Mouse (Mus musculus) hindbrain, embryonic 15.5 days (tissue): ENCODE measurements around the gene Ccdc73. TPM values are rescaled to one million over a fixed set of nuclear protein-coding genes. Genes with fewer than 3 reads are reported as not detected.
"Not testable (repeated sequence)": the region's sequence is repeated elsewhere in the genome, so short reads cannot be mapped to it uniquely, and the experiment has no call there.

Experiments
- ATAC-seq: fragments of 200-750 bp; cut with Nextera tagmentation; 2 replicates; pipeline ENCODE4 v1.8.0; 2017; ENCODE audit warnings: low read depth, moderate number of reproducible peaks, moderate TSS enrichment; ENCODE audit not compliant: low FRiP score
- H3K27ac ChIP-seq: fragments of 300-500 bp; sonication (generic); replicated peaks from 2 replicates; pipeline ENCODE4 v1.5.1; 2015; ENCODE audit warnings: mild to moderate bottlenecking, inconsistent platforms
- H3K27me3 ChIP-seq: fragments of 300-500 bp; sonication (generic); 2 replicates; pipeline ENCODE4 v1.6.1; 2015; ENCODE audit warnings: control low read depth, inconsistent platforms
- H3K36me3 ChIP-seq: fragments of 300-500 bp; sonication (generic); 2 replicates; pipeline ENCODE4 v1.6.1; 2015; ENCODE audit warnings: control low read depth, inconsistent platforms
- H3K4me1 ChIP-seq: fragments of 300-500 bp; sonication (generic); replicated peaks from 2 replicates; pipeline ENCODE4 v1.6.1; 2015; ENCODE audit warnings: control low read depth, inconsistent platforms
- H3K4me2 ChIP-seq: fragments of 300-500 bp; sonication (generic); 2 replicates; pipeline ENCODE4 v1.6.1; 2015; ENCODE audit warnings: moderate library complexity, mild to moderate bottlenecking, inconsistent platforms
- H3K4me3 ChIP-seq: fragments of 300-500 bp; sonication (generic); 2 replicates; pipeline ENCODE4 v1.5.1; 2015; ENCODE audit warnings: mild to moderate bottlenecking, inconsistent platforms
- H3K9ac ChIP-seq: fragments of 300-500 bp; sonication (generic); 2 replicates; pipeline ENCODE4 v1.6.1; 2015; ENCODE audit warnings: inconsistent platforms
- H3K9me3 ChIP-seq: fragments of 300-500 bp; sonication (generic); 2 replicates; pipeline ENCODE4 v1.6.1; 2016; ENCODE audit warnings: control low read depth, inconsistent platforms
- WGBS: fragments of 180-500 bp; shearing (Covaris S2); methylation state at CpG from one replicate; pipeline ENCODE4 v1.1.7; 2015; 5-methylcytosine and 5-hydroxymethylcytosine counted together
- polyA plus RNA-seq: library from polyadenylated mRNA; unstranded; fragments of >200 nt; fragmentation: Nextera tagmentation; extraction: Ambion mirVana; gene quantifications from 2 replicates; pipeline ENCODE4 v1.2.1, GENCODE M21; 2015

Gene Ccdc73
- polyA plus RNA-seq, 1 experiment from 2014 or later = 4.5 TPM

GRCm38 (mm10) chr2:105016967-105017287 lies 149.3 kb downstream of the Ccdc73 start, which contains the start of gene Eif3m:
Gene Eif3m, minus strand, starts transcription at chr2:105017080.
- under 1% methylated on average over 25 of the region's 25 CpGs for WGBS
- Histone ChIP-seq H3K9me3 (no peaks in the 10 kb centered on the region), H3K4me3 (peak within 1 kb of the TSS; percentile 75), H3K4me2 (peak within 1 kb of the TSS; percentile 83), H3K27me3 (no peaks in the 10 kb centered on the region), H3K27ac (peak within 1 kb of the TSS; percentile 81), H3K9ac (peak within 1 kb of the TSS; percentile 76), H3K4me1 (peaks cover 18% of the 10 kb centered on the region), H3K36me3 (peaks cover 14% of the 10 kb centered on the region)
- ATAC-seq = peak; percentile 100

- H3K36me3 ChIP-seq = peaks cover 6% of the 10 kb centered on the region
- H3K4me1 ChIP-seq = peaks cover 18% of the 10 kb centered on the region
- 0 out of 2 replicates have a peak overlapping the region, but pooled peaks have one; percentile 75 for H3K4me3 ChIP-seq
- WGBS = 79% methylated on average over 3 of the region's 3 CpGs
- ATAC-seq = no peak
- H3K4me2 ChIP-seq = peak overlapping the region; percentile 83; the same call in 1 of the 2 replicates
- no peaks in the 10 kb centered on the region for H3K27me3 ChIP-seq
- no peak overlapping the region for H3K27ac ChIP-seq
- H3K9ac ChIP-seq = no peak overlapping the region
- H3K9me3 ChIP-seq = no peaks in the 10 kb centered on the region
These were observed 150.2 kb downstream of the Ccdc73 start for GRCm38 (mm10) chr2:105017802-105018201.

DNA sequence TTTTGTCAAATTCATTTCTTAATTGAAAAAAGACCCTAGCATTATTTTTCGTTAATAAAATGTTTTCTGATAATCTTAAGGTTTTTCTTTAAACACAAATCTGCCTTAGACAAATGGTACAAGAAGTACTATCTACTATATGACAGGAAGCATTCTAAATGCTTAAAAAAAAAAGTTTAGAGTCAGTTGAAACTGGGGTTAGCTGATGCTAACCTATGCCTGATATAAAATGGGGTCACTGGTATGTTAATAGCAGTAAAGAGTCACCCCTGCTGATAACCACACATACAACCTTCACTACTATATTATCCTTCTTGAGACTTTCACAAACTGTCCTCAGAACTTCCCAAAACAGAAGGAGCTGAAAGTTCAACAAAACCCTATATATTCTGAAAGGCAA lies 151.9 kb downstream of the Ccdc73 start:
- no peak for ATAC-seq

DNA sequence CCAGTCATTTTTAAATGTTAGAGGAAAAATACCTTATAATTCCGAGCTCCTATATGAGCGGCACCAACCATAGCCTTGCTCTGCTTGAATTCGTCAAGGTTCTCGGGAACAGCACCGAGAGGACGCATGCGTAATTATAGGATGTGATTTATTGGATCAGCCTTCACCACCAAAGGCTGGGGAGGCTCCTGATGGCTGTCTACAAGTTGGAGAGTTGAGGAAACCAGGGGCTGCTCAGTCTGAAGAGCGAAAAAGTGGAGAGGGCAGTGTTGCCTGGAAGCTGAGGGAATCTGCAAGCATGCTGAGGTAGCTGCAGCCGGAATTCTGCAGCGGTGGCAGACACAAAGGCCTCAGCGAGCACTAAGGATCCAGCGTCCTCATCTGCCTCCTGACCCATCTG lies 153.7 kb downstream of the Ccdc73 start:
- H3K9ac ChIP-seq = no peak overlapping the region
- H3K4me1 ChIP-seq = peaks cover 6% of the 10 kb centered on the region; the same call in 1 of the 2 replicates
- no peaks in the 10 kb centered on the region for H3K36me3 ChIP-seq
- no peak overlapping the region for H3K27ac ChIP-seq
- H3K4me3 ChIP-seq = no peak overlapping the region
- no peak for ATAC-seq
- H3K27me3 ChIP-seq = no peaks in the 10 kb centered on the region
- no peaks in the 10 kb centered on the region for H3K9me3 ChIP-seq
- 76% methylated on average over 12 of the region's 12 CpGs for WGBS
- no peak overlapping the region for H3K4me2 ChIP-seq

More for the DNA sequence above, 151.9 kb downstream of the Ccdc73 start:
- Histone ChIP-seq H3K27ac (no peak overlapping the region), H3K4me3 (no peak overlapping the region), H3K4me2 (no peak overlapping the region), H3K27me3 (no peaks in the 10 kb centered on the region), H3K9ac (no peak overlapping the region), H3K36me3 (no peaks in the 10 kb centered on the region), H3K4me1 (peaks cover 18% of the 10 kb centered on the region), H3K9me3 (no peaks in the 10 kb centered on the region)
- WGBS = 92% methylated on average over 1 of the region's 1 CpGs

DNA sequence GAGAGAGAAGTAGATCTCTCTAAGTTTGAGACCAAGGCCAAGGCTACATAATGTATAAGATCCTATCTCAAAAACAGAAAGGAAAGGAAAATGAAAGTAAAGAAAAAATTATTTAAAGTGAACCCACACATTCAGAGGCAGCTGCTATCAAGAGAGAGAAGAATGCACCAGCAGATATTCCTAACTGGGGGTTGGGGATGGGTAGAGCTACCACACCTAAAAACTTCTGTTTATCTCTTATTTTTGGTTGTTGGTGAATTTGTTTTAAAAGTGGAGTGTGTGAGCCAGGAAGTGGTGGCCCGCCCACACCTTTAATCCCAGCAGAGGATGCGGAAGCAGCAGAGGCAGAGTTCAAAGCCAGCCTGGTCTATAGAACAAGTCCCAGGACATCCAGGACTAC lies 154.2 kb downstream of the Ccdc73 start:
- 94% methylated on average over 2 of the region's 2 CpGs for WGBS

DNA sequence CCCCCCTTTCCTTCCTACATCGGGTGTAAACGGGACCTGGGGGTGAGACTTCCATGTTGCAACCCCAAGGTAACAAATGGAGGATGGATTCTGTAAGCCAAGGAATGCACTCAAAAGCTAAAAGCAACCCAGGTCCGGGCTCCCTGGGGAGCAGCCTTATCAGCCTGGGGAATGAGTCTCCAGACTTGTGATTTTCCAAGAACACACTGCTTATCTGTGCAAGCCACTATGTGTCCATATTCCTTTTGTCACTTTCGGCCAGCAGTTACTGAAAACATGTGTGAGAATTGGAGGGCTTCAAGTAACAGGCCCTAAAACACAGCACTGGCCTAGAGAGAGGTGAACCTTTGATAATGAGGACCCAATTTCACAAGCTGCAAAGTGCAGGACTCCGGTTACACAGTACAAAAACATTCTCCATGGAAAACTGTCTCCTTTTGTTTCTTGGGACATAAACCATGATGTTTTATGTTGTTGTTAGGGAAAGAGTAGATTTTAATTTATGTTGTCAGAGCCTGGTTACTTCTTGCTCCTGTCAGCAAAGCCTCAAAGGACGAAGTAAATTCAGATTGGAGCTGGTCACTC lies 155.5 kb downstream of the Ccdc73 start:
- WGBS = 84% methylated on average over 6 of the region's 6 CpGs
- no peak for ATAC-seq

More for the DNA sequence above, 154.2 kb downstream of the Ccdc73 start:
- H3K4me2 ChIP-seq = no peak overlapping the region
- no peaks in the 10 kb centered on the region for H3K9me3 ChIP-seq
- no peak overlapping the region for H3K27ac ChIP-seq
- no peak overlapping the region for H3K4me3 ChIP-seq
- ATAC-seq = no peak
- H3K4me1 ChIP-seq = peaks cover 6% of the 10 kb centered on the region; the same call in 1 of the 2 replicates
- H3K36me3 ChIP-seq = no peaks in the 10 kb centered on the region
- H3K27me3 ChIP-seq = no peaks in the 10 kb centered on the region
- H3K9ac ChIP-seq = no peak overlapping the region

DNA sequence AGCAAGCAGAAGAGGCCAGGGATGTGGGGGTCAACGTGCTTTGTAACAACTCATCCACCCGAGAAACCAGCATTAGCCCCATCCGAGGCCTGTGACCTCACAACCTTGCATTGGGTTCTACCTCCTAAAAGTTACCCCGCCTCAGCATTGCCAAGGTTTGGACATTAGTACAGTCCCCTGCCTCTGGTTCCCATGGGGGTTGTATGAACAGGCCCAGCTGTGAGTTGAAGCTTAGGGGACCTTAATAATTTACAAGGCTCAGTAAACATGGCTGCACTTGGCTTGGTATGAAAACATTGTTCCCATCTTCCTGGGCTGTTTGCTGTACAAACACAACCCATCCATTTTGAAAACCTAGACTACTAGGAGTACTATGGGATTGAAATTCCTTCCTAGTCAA lies 156.2 kb downstream of the Ccdc73 start:
- Histone ChIP-seq H3K27ac (no peak overlapping the region), H3K9ac (no peak overlapping the region), H3K9me3 (no peaks in the 10 kb centered on the region), H3K36me3 (no peaks in the 10 kb centered on the region), H3K4me1 (no peaks in the 10 kb centered on the region), H3K4me2 (no peak overlapping the region), H3K4me3 (no peak overlapping the region), H3K27me3 (no peaks in the 10 kb centered on the region)
- WGBS = 78% methylated on average over 4 of the region's 4 CpGs
- ATAC-seq = no peak

More for the DNA sequence above, 155.5 kb downstream of the Ccdc73 start:
- H3K4me2 ChIP-seq = no peak overlapping the region
- no peaks in the 10 kb centered on the region for H3K4me1 ChIP-seq
- H3K36me3 ChIP-seq = no peaks in the 10 kb centered on the region
- H3K9me3 ChIP-seq = no peaks in the 10 kb centered on the region
- no peak overlapping the region for H3K4me3 ChIP-seq
- H3K9ac ChIP-seq = no peak overlapping the region
- no peaks in the 10 kb centered on the region for H3K27me3 ChIP-seq
- no peak overlapping the region for H3K27ac ChIP-seq

GRCm38 (mm10) chr2:105025610-105026009 lies 158.0 kb downstream of the Ccdc73 start:
- H3K27me3 ChIP-seq, H3K27ac ChIP-seq, H3K9ac ChIP-seq, ATAC-seq, H3K36me3 ChIP-seq, H3K4me1 ChIP-seq, H3K9me3 ChIP-seq, H3K4me3 ChIP-seq, H3K4me2 ChIP-seq: not testable (repeated sequence)
- WGBS = 79% methylated on average over 12 of the region's 12 CpGs

DNA sequence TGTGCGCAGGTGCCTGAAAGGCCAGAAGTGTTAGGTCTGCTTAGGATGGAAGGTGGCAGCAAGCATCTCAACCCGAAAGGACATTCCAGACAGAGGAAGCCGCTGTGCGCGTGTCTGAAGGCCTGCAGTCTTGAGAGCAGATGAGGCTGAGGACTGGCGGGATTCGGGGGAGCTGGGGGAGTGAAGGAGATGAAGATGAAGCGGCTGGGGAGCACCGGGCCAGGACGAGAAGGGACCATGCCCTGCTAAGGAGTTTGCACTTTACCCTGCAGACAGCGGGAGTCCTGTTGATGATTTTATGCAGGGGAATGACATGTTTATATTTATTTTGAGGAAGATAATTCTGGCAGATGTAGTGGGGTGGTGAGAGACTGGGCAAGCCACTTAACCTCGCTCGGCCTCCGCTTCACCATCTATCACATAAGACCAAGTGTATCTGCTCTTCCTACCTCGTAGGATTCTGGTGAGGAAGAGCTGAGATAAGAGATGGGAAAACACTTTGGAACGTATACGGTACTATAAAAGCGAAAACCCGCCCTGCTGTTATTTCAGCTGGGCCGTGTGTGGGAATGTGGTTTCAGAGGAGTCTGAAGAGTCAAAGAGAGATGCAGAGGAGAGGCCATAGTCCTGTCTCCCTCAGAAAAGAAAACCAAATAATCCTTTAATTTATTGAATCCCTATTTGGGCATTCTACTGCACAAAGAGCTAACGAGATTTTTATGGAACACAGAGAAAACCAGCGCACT lies 159.5 kb downstream of the Ccdc73 start:
- no peak overlapping the region for H3K4me3 ChIP-seq
- H3K9ac ChIP-seq = no peak overlapping the region

GRCm38 (mm10) chr2:105028806-105029205 lies 161.2 kb downstream of the Ccdc73 start:
- Histone ChIP-seq H3K4me2 (no peak overlapping the region), H3K9ac (no peak overlapping the region), H3K9me3 (no peaks in the 10 kb centered on the region), H3K4me3 (no peak overlapping the region), H3K36me3 (no peaks in the 10 kb centered on the region), H3K4me1 (no peaks in the 10 kb centered on the region), H3K27ac (no peak overlapping the region), H3K27me3 (no peaks in the 10 kb centered on the region)
- WGBS = 73% methylated on average over 5 of the region's 5 CpGs
- ATAC-seq = no peak

More for the DNA sequence above, 159.5 kb downstream of the Ccdc73 start:
- Histone ChIP-seq H3K4me1 (no peaks in the 10 kb centered on the region), H3K9me3 (no peaks in the 10 kb centered on the region), H3K27me3 (no peaks in the 10 kb centered on the region), H3K36me3 (no peaks in the 10 kb centered on the region), H3K4me2 (no peak overlapping the region), H3K27ac (no peak overlapping the region)
- no peak for ATAC-seq
- WGBS = 86% methylated on average over 22 of the region's 22 CpGs

GRCm38 (mm10) chr2:105030505-105030904 lies 162.9 kb downstream of the Ccdc73 start:
- WGBS = 87% methylated on average over 5 of the region's 5 CpGs
- no peak overlapping the region for H3K4me2 ChIP-seq
- no peak overlapping the region for H3K27ac ChIP-seq
- no peak overlapping the region for H3K4me3 ChIP-seq
- no peaks in the 10 kb centered on the region for H3K36me3 ChIP-seq
- H3K27me3 ChIP-seq = no peaks in the 10 kb centered on the region
- no peaks in the 10 kb centered on the region for H3K4me1 ChIP-seq
- H3K9me3 ChIP-seq = no peaks in the 10 kb centered on the region
- ATAC-seq = no peak
- H3K9ac ChIP-seq = no peak overlapping the region

DNA sequence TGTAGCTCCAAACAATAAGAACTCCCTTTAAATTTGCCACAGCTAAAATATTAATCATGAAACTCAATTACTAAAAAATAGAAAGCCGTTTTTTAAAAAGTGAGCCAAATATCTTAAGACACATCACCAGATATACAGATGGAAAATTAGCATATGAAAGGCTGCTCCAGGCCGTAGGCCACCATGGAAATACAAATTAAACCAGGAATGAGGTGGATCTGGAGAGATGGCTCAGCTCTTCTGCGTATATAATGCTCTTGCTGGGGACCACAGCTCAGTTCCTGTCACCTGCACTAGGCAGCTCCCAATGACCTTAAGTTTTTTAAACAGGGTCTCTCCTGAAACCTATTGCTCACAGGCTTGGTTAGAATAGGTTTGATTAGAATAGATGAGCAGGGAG lies 166.5 kb downstream of the Ccdc73 start:
- H3K9ac ChIP-seq = no peak overlapping the region
- H3K4me2 ChIP-seq = no peak overlapping the region
- 40% methylated on average over 3 of the region's 3 CpGs for WGBS
- no peaks in the 10 kb centered on the region for H3K9me3 ChIP-seq
- no peaks in the 10 kb centered on the region for H3K4me1 ChIP-seq
- H3K27ac ChIP-seq = no peak overlapping the region
- H3K27me3 ChIP-seq = no peaks in the 10 kb centered on the region
- H3K36me3 ChIP-seq = no peaks in the 10 kb centered on the region
- no peak overlapping the region for H3K4me3 ChIP-seq
- no peak for ATAC-seq
